Mouse (Mus musculus) heart, postnatal 0 days (tissue): ENCODE results near the gene Cx3cl1.

Source experiments
- CTCF ChIP-seq: IDR thresholded peaks from 2 replicates; pipeline ENCODE4 v1.5.1; 2016; ENCODE audit warnings: antibody characterized with exemption, control low read depth, low read depth
- EP300 ChIP-seq: IDR thresholded peaks from 2 replicates; pipeline ENCODE4 v1.6.1; 2016; ENCODE audit warnings: antibody characterized with exemption, low read depth

- no peak for TF ChIP-seq EP300
- TF ChIP-seq CTCF = no peak
Observed at GRCm38 (mm10) chr8:94820553-94820952, 48.7 kb downstream of the Cx3cl1 start.
